Mouse (Mus musculus) hindbrain, embryonic 16.5 days (tissue): ENCODE data around the gene Kmo. TPM values are rescaled to one million over a fixed set of nuclear protein-coding genes. Genes with fewer than 3 reads are reported as not detected.

Source experiments
- ATAC-seq: fragments of 200-750 bp; cut with Nextera tagmentation; 2 replicates; pipeline ENCODE4 v1.8.0; 2017; ENCODE audit warnings: moderate TSS enrichment, moderate library complexity
- H3K27ac ChIP-seq: fragments of 300-500 bp; sonication (generic); 2 replicates; pipeline ENCODE4 v1.5.1; 2014; ENCODE audit warnings: low read depth, mild to moderate bottlenecking, control low read depth, low read length, moderate library complexity
- H3K27me3 ChIP-seq: fragments of 300-500 bp; sonication (generic); replicated peaks from 2 replicates; pipeline ENCODE4 v1.6.1; 2014; ENCODE audit warnings: low read length; ENCODE audit not compliant: control insufficient read depth, insufficient read depth
- H3K36me3 ChIP-seq: fragments of 300-500 bp; sonication (generic); 2 replicates; pipeline ENCODE4 v1.6.1; 2014; ENCODE audit warnings: mild to moderate bottlenecking, low read length, moderate library complexity, mixed read lengths; ENCODE audit not compliant: control insufficient read depth, insufficient read depth
- H3K4me1 ChIP-seq: fragments of 300-500 bp; sonication (generic); 2 replicates; pipeline ENCODE4 v1.6.1; 2014; ENCODE audit warnings: low read depth, low read length; ENCODE audit not compliant: control insufficient read depth, insufficient read depth
- H3K4me2 ChIP-seq: fragments of 300-500 bp; sonication (generic); 2 replicates; pipeline ENCODE4 v1.6.1; 2014; ENCODE audit warnings: mild to moderate bottlenecking, low read length, control low read depth, moderate library complexity
- H3K4me3 ChIP-seq: fragments of 300-500 bp; sonication (generic); 2 replicates; pipeline ENCODE4 v1.5.1; 2014; ENCODE audit warnings: mild to moderate bottlenecking, low read length, control low read depth, moderate library complexity
- H3K9ac ChIP-seq: fragments of 300-500 bp; sonication (generic); 2 replicates; pipeline ENCODE4 v1.6.1; 2014; ENCODE audit warnings: low read depth, mild to moderate bottlenecking, control low read depth, low read length, moderate library complexity
- H3K9me3 ChIP-seq: fragments of 300-500 bp; sonication (generic); 2 replicates; pipeline ENCODE4 v1.6.1; 2014; ENCODE audit warnings: mild to moderate bottlenecking, low read length, moderate library complexity; ENCODE audit not compliant: control insufficient read depth
- WGBS: fragments of 180-500 bp; shearing (Covaris S2); extraction: QIAGEN DNeasy Blood & Tissue Kit; methylation state at CpG from one replicate; pipeline ENCODE4 v1.1.7; 2014; 5-methylcytosine and 5-hydroxymethylcytosine counted together
- polyA plus RNA-seq: library from polyadenylated mRNA; unstranded; fragments of >200 nt; fragmentation: Nextera tagmentation; extraction: Ambion mirVana; gene quantifications from 2 replicates; pipeline ENCODE4 v1.2.1, GENCODE M21; 2015

The Kmo gene
- 0.06 and 0.21 TPM in 2 replicates for polyA plus RNA-seq

- H3K27ac ChIP-seq: no peak within 1 kb of the TSS
- H3K27me3 ChIP-seq: no peaks in the 10 kb centered on the region
- no peaks in the 10 kb centered on the region for H3K9me3 ChIP-seq
- 94% methylated on average over 13 of the region's 13 CpGs for WGBS
- no peak within 1 kb of the TSS for H3K4me2 ChIP-seq
- no peak within 1 kb of the TSS for H3K9ac ChIP-seq
- H3K4me3 ChIP-seq: no peak within 1 kb of the TSS
- peaks cover 7% of the 10 kb centered on the region for H3K4me1 ChIP-seq
- peaks cover 13% of the 10 kb centered on the region for H3K36me3 ChIP-seq
- no peak for ATAC-seq
Observed at GRCm38 (mm10) chr1:175619814-175620431, at the start of gene Kmo. TSS of gene Kmo (plus strand) at chr1:175620381.

DNA sequence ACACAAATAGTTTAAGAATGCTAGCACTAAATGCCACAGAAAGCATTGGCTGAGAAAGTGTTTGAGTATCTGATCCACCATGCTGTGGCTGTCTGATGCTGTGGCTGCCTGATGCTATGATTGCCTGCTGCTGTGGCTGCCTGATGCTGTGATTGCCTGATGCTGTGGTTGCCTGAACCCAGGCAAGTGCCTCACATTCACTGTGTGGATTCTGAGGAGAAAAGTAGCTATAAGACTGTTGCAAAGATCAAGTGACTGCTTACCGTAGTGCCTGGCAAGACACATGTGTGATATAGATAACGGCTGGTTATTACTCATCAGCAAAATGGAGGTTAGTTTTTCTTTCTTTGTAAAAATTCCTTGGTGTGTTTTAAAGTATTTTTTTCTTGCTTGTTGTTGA lies 46.1 kb upstream of the Kmo start:
- Histone ChIP-seq H3K4me3 (no peak overlapping the region), H3K27me3 (no peaks in the 10 kb centered on the region), H3K4me1 (no peaks in the 10 kb centered on the region), H3K36me3 (no peaks in the 10 kb centered on the region), H3K9me3 (no peaks in the 10 kb centered on the region), H3K27ac (no peak overlapping the region), H3K4me2 (no peak overlapping the region), H3K9ac (no peak overlapping the region)
- WGBS: 80% methylated on average over 2 of the region's 2 CpGs
- no peak for ATAC-seq

DNA sequence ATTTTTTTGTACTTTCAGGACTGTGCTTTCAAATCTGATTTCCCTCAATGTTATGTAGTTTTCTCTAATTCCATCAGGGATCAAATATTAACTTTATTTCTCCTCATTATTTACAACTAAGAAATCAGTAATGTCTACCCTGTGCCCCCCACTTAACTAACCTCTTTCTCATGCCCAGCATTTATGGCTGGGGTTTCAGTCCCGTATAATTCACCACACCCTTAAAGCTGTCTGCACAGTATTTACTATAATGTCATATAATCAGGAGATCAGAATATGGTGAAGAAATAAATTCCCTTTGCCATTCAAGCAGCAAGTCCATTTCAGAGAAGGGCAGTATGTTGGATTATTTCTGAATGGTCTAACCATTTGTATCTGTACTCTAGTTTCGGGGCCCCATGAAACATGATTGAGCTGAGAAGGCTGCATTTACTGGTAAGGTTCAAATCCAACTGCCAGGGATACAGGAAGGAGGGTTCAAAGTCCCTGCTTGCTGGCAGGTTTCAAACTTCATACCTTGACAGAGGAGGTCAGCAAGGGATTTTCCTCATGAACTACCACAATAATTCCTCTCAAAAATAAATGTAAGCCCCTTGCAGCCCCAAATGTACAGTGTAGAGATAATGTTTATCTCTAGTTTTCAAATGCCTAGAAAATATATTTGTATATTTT lies 41.6 kb upstream of the Kmo start:
- Histone ChIP-seq H3K27me3 (no peaks in the 10 kb centered on the region), H3K4me2 (no peak overlapping the region), H3K4me3 (no peak overlapping the region), H3K9ac (no peak overlapping the region), H3K36me3 (no peaks in the 10 kb centered on the region), H3K9me3 (no peaks in the 10 kb centered on the region), H3K27ac (no peak overlapping the region), H3K4me1 (no peaks in the 10 kb centered on the region)
- no peak for ATAC-seq
- 95% methylated on average over 2 of the region's 2 CpGs for WGBS

DNA sequence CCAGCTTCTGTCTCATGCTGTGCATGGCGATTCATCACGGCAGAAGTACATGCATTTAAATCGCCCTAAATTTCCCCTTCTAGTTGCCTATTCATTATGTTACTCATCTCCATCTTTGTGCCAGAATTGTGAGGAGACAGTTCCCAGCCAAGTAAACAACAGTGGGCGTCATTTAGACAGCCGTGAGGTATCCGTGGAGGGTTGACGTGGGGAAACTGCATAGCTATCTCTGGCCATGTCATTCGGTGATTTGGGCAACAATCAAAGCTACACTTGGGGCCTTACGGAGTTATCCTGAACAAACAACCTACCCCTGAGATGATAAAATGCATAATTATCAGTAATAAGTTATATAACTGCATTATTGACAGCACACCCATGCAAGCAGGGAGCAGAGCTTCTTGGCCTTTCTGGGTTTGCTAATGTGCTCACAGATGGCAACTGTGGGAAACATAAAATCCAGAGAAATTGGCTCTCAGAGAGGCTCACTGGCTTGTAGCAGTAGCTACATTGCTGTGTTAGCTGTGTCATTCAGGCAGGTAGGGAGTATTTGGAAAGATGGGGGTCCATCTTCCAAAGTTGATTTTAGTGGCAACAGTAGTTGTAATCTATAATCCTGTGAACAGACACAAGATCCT lies 40.5 kb upstream of the Kmo start:
- H3K4me3 ChIP-seq: no peak overlapping the region
- no peaks in the 10 kb centered on the region for H3K27me3 ChIP-seq
- H3K9me3 ChIP-seq: no peaks in the 10 kb centered on the region
- ATAC-seq: 0 out of 2 replicates have a peak, but pooled peaks have one; percentile 37
- no peaks in the 10 kb centered on the region for H3K36me3 ChIP-seq
- 63% methylated on average over 9 of the region's 9 CpGs for WGBS
- H3K4me1 ChIP-seq: no peaks in the 10 kb centered on the region
- H3K27ac ChIP-seq: no peak overlapping the region
- no peak overlapping the region for H3K4me2 ChIP-seq
- no peak overlapping the region for H3K9ac ChIP-seq

DNA sequence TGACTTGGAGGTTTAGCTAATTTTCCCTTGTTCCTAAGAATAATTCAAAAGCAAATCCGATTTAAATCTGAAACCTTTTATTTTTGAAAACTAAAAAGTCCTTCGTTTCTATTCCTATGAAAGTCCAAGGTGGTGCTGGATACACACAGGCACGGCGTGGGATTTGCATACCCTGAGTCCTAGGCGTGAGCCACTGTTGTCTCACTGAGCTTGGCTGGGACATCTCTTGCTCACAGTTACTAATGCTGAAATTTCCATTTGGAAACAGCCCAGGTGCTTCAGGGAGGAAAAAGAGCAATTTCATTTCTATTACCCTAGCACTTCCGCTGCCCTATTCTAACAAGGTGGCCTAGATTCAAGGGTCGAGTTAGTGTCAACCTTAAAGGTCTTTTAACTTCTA lies 39.8 kb upstream of the Kmo start:
- no peak overlapping the region for H3K4me2 ChIP-seq
- no peaks in the 10 kb centered on the region for H3K4me1 ChIP-seq
- no peak overlapping the region for H3K27ac ChIP-seq
- H3K27me3 ChIP-seq: no peaks in the 10 kb centered on the region
- ATAC-seq: no peak
- 88% methylated on average over 7 of the region's 7 CpGs for WGBS
- no peaks in the 10 kb centered on the region for H3K36me3 ChIP-seq
- H3K9ac ChIP-seq: no peak overlapping the region
- H3K9me3 ChIP-seq: no peaks in the 10 kb centered on the region
- no peak overlapping the region for H3K4me3 ChIP-seq

GRCm38 (mm10) chr1:175582799-175583198 lies 37.4 kb upstream of the Kmo start:
- no peak overlapping the region for H3K9ac ChIP-seq
- no peaks in the 10 kb centered on the region for H3K9me3 ChIP-seq
- no peak overlapping the region for H3K4me2 ChIP-seq
- no peaks in the 10 kb centered on the region for H3K36me3 ChIP-seq
- H3K27me3 ChIP-seq: no peaks in the 10 kb centered on the region
- H3K4me1 ChIP-seq: no peaks in the 10 kb centered on the region
- H3K27ac ChIP-seq: no peak overlapping the region
- no peak overlapping the region for H3K4me3 ChIP-seq
- ATAC-seq: no peak
- WGBS: 90% methylated on average over 4 of the region's 4 CpGs

DNA sequence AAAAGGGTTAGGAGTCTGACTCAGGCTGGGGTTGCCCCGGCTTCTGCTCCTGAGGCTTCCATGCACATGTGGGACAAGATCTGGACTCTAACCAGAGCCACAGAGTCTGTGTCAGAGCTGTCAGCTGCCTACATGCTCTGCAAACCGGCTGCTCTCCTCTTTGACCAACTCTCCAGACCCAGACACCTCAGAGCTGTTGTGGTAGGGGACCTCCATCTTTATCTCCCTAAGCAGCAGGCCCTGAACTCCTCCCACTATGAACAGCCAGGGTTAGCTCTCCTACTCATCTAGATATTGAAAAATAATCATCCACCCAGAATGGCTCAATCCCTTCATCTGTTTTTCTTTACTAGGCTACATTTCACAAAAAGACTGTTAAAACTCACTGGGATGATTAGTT lies 34.9 kb upstream of the Kmo start:
- Histone ChIP-seq H3K9ac (no peak overlapping the region), H3K4me1 (no peaks in the 10 kb centered on the region), H3K4me3 (no peak overlapping the region), H3K4me2 (no peak overlapping the region), H3K9me3 (no peaks in the 10 kb centered on the region), H3K27me3 (no peaks in the 10 kb centered on the region), H3K27ac (no peak overlapping the region), H3K36me3 (no peaks in the 10 kb centered on the region)
- no peak for ATAC-seq
- 81% methylated on average over 2 of the region's 2 CpGs for whole genome bisulfite sequencing

DNA sequence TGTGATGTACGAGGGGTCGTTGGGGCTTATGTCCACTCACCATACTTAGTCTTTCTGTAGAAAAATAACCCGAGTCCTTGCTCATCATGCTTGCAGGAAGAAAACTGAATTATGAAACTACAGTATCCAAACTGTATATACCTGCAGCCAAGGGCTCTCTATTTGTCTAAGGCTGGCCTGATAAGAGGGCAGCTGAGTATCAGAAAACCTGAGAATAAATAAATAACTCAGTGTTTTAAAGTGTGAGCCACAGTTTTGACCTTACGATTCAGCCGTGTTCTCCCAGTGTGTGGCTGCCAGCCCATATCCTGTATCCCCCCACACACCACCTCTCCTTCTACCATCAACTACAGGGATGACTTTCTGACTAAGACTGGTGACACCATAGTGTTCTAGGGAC lies 33.5 kb upstream of the Kmo start:
- no peak overlapping the region for H3K27ac ChIP-seq
- H3K4me3 ChIP-seq: no peak overlapping the region
- no peak for ATAC-seq
- H3K36me3 ChIP-seq: no peaks in the 10 kb centered on the region
- no peaks in the 10 kb centered on the region for H3K27me3 ChIP-seq
- H3K9ac ChIP-seq: no peak overlapping the region
- H3K9me3 ChIP-seq: no peaks in the 10 kb centered on the region
- WGBS: 90% methylated on average over 5 of the region's 5 CpGs
- H3K4me2 ChIP-seq: no peak overlapping the region
- no peaks in the 10 kb centered on the region for H3K4me1 ChIP-seq

DNA sequence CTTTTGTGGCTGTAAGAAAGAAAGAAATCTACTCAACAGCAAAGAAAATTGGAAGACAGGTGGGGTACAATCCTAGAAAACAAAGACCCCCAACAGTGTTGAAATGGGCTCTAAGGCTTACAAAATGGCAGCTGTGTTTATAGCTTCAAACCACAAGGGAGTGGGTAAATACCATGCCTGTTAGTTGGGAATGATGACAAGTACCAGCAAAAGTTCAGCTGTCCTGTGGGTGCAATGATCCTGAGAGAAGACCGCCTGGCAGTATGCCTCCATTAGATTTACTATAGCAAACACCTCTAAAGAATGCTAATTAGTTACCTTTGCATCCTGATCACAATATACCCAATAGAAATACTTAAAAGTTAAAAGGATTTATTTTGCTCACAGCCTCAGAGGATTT lies 27.3 kb upstream of the Kmo start:
- H3K4me1 ChIP-seq: no peaks in the 10 kb centered on the region
- H3K27ac ChIP-seq: no peak overlapping the region
- peaks cover 5% of the 10 kb centered on the region for H3K9me3 ChIP-seq
- no peak overlapping the region for H3K4me2 ChIP-seq
- H3K36me3 ChIP-seq: no peaks in the 10 kb centered on the region
- 81% methylated on average over 1 of the region's 1 CpGs for WGBS
- no peak overlapping the region for H3K9ac ChIP-seq
- no peak overlapping the region for H3K4me3 ChIP-seq
- no peak for ATAC-seq
- no peaks in the 10 kb centered on the region for H3K27me3 ChIP-seq
